Mouse (Mus musculus) testis, adult 2 months (tissue): ENCODE results near the gene Col11a2.

Source experiments
- CTCF ChIP-seq: fragments of 200-500 bp; IDR thresholded peaks from 2 replicates; pipeline ENCODE4 v1.5.1; 2012; ENCODE audit warnings: low read depth, mild to moderate bottlenecking, inconsistent platforms, low read length, moderate library complexity; ENCODE audit not compliant: control insufficient read depth, insufficient read depth, insufficient replicate concordance
- POLR2A ChIP-seq: fragments of 200-500 bp; IDR thresholded peaks from 2 replicates; pipeline ENCODE4 v1.6.1; 2012; ENCODE audit warnings: low read depth, mild to moderate bottlenecking, inconsistent platforms, low read length, moderate library complexity; ENCODE audit not compliant: control insufficient read depth

- no peak for TF ChIP-seq CTCF
- TF ChIP-seq POLR2A = no peak
These were observed at the start of gene Col11a2 for GRCm38 (mm10) chr17:34038878-34039561.
